Mouse (Mus musculus) G1E (cell line): Measurements from ENCODE around the gene Scg5. TPM values are rescaled to one million over a fixed set of nuclear protein-coding genes. Genes with fewer than 3 reads are reported as not detected.

ENCODE experiments used
- ATAC-seq: 2 replicates; pipeline ENCODE4 v1.8.0; 2016; ENCODE audit warnings: mild to moderate bottlenecking; ENCODE audit not compliant: insufficient number of reproducible peaks, poor library complexity, low FRiP score, severe bottlenecking; ENCODE audit errors: extremely low read depth
- DNase-seq: peaks from one replicate; pipeline ENCODE4 v3.0.0; 2012; ENCODE audit warnings: low spot score
- H3K27me3 ChIP-seq: 2 replicates; pipeline ENCODE4 v1.6.1; 2012; ENCODE audit warnings: mild to moderate bottlenecking, low read length, inconsistent platforms; ENCODE audit not compliant: insufficient read depth
- H3K36me3 ChIP-seq: replicated peaks from 2 replicates; pipeline ENCODE3; 2012; ENCODE audit warnings: mild to moderate bottlenecking, inconsistent platforms
- H3K4me1 ChIP-seq: 2 replicates; pipeline ENCODE4 v1.6.1; 2012; ENCODE audit warnings: low read depth, low read length, inconsistent platforms, mixed read lengths; ENCODE audit not compliant: insufficient read depth
- H3K4me3 ChIP-seq: 2 replicates; pipeline ENCODE4 v1.5.1; 2012; ENCODE audit warnings: low read depth, mild to moderate bottlenecking, inconsistent platforms, low read length, moderate library complexity, mixed read lengths
- H3K9me3 ChIP-seq: replicated peaks from 2 replicates; pipeline ENCODE4 v1.6.1; 2012; ENCODE audit warnings: inconsistent platforms
- CTCF ChIP-seq: IDR thresholded peaks from 2 replicates; pipeline ENCODE4 v1.5.1; 2012; ENCODE audit warnings: low read depth, low read length, inconsistent platforms, mixed read lengths
- GATA1 ChIP-seq: IDR thresholded peaks from 2 replicates; pipeline ENCODE4 v1.6.1; 2012; ENCODE audit warnings: borderline replicate concordance, low read length, inconsistent platforms, mixed read lengths
- GATA2 ChIP-seq: IDR thresholded peaks from 2 replicates; pipeline ENCODE4 v1.6.1; 2012; ENCODE audit warnings: low read depth, low read length, inconsistent platforms, borderline replicate concordance
- POLR2AphosphoS5 ChIP-seq: IDR thresholded peaks from 2 replicates; pipeline ENCODE4 v1.6.1; 2012; ENCODE audit warnings: low read depth, low read length, inconsistent platforms; ENCODE audit not compliant: insufficient replicate concordance
- TAL1 ChIP-seq: conservative IDR thresholded peaks from 2 replicates; pipeline ENCODE4 v1.6.1; 2012; ENCODE audit warnings: low read depth, low read length, inconsistent platforms, mixed read lengths
- polyA plus RNA-seq: library from polyadenylated mRNA; stranded (reverse); fragments of >175 nt; gene quantifications from 2 replicates; pipeline ENCODE4 v1.2.3, GENCODE M21; 2012
- total RNA-seq, 2 experiments: library from RNA; stranded (forward) in 1 of 2; stranded (reverse) in 1 of 2; fragments of 200-1000 nt in 1 of 2; fragments of >200 nt in 1 of 2; fragmentation: Nextera tagmentation in 1 of 2; gene quantifications; 2 replicates each; pipeline ENCODE4 v1.2.3; 2014 to 2017

Gene Scg5
- total and polyA plus RNA-seq, 3 experiments: 0.27 TPM; not detected in 2

DNA sequence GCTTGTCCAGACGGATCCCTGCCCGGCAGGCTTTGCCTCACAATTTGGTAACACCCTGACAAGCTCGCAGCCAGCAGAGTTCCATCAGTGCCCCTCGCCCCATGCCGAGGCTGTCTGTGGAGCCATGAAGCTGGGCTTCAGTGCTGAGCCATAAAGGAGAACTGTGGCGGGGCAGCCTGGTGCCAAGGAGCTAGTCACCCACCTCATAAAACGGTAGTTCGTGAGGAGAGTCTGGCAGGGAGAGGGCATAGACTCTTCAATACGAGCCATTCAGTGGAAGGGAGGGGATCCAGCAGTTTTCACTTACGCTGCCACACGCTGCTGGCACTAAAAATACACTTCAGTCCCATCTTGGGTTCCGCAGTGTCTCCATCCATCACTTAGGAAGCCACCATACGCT is 30.3 kb downstream of the Scg5 start:
- Histone ChIP-seq H3K36me3 (no peaks in the 10 kb centered on the region), H3K4me3 (no peak overlapping the region), H3K9me3 (peaks cover 8% of the 10 kb centered on the region), H3K27me3 (no peaks in the 10 kb centered on the region), H3K4me1 (no peaks in the 10 kb centered on the region)
- TF ChIP-seq TAL1 (no peak), CTCF (no peak), GATA2 (no peak), GATA1 (no peak), POLR2AphosphoS5 (no peak)
- DNase-seq (no peak), ATAC-seq (no peak)

- no peak overlapping the region for H3K4me3 ChIP-seq
- H3K36me3 ChIP-seq: no peaks in the 10 kb centered on the region
- DNase-seq (no peak), ATAC-seq (no peak)
- H3K9me3 ChIP-seq: peaks cover 8% of the 10 kb centered on the region
- H3K4me1 ChIP-seq: no peaks in the 10 kb centered on the region
- TF ChIP-seq POLR2AphosphoS5: no peak
- TF ChIP-seq GATA2: no peak
- no peaks in the 10 kb centered on the region for H3K27me3 ChIP-seq
Measured at GRCm38 (mm10) chr2:113795186-113795585, 33.7 kb downstream of the Scg5 start.

GRCm38 (mm10) chr2:113793521-113793920 is 35.4 kb downstream of the Scg5 start:
- Histone ChIP-seq H3K27me3 (no peaks in the 10 kb centered on the region), H3K36me3 (no peaks in the 10 kb centered on the region), H3K4me1 (no peaks in the 10 kb centered on the region), H3K9me3 (peaks cover 2% of the 10 kb centered on the region; the same call in 1 of the 2 replicates), H3K4me3 (no peak overlapping the region)
- TF ChIP-seq TAL1: no peak
- TF ChIP-seq POLR2AphosphoS5: no peak
- no peak for TF ChIP-seq CTCF
- TF ChIP-seq GATA2: no peak
- TF ChIP-seq GATA1: no peak
- DNase-seq (no peak), ATAC-seq (no peak)

GRCm38 (mm10) chr2:113788821-113789387 is 40.0 kb downstream of the Scg5 start:
- TF ChIP-seq GATA1: no peak
- no peak for TF ChIP-seq POLR2AphosphoS5
- no peak for TF ChIP-seq GATA2
- H3K27me3 ChIP-seq: no peaks in the 10 kb centered on the region
- no peak overlapping the region for H3K4me3 ChIP-seq
- no peak for DNase-seq
- H3K36me3 ChIP-seq: no peaks in the 10 kb centered on the region
- ATAC-seq: no peak
- no peaks in the 10 kb centered on the region for H3K9me3 ChIP-seq
- H3K4me1 ChIP-seq: no peaks in the 10 kb centered on the region

DNA sequence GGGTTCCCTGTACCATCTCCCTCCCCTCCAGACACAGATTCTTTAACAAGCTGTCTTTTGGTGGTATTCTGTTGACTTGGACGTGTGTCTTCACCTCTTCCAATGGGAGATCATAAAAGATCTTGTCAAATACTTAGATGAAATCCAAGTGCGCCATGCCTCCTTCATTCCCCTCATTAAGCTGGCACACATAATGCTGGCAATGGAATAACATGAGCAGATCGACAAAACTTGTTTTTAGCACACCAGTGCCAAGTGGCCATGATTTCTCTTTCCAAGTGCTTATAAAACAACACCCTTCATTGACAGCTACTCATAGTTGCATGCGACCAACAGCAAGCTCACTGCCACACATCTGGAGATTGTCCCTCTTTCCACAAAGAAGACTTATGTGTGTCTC is 41.0 kb downstream of the Scg5 start:
- TF ChIP-seq TAL1 (no peak), GATA1 (no peak), CTCF (no peak), POLR2AphosphoS5 (no peak), GATA2 (no peak)
- H3K27me3 ChIP-seq: no peaks in the 10 kb centered on the region
- no peak for ATAC-seq
- no peaks in the 10 kb centered on the region for H3K36me3 ChIP-seq
- H3K9me3 ChIP-seq: no peaks in the 10 kb centered on the region
- no peak overlapping the region for H3K4me3 ChIP-seq
- H3K4me1 ChIP-seq: no peaks in the 10 kb centered on the region
- no peak for DNase-seq

DNA sequence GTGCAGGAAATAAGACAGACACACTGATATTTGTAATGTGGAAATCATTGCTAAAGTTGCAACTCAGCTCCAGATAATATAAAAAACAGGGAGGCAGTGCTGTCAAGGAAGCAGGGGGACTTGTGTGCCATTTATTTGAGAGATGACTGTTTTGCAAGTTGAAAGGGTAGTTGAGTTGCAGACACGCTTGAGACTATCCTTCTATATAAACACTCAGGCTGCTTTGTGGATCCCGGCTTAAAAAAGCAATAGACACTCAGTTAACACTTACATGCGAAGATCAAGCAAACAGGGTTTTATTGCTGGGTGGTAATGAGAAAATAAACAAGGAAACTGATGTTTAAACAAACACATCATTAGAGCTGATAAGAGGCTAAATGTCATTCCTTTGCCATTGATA is 44.1 kb downstream of the Scg5 start:
- TF ChIP-seq POLR2AphosphoS5 (no peak), GATA1 (no peak), GATA2 (no peak), CTCF (no peak), TAL1 (no peak)
- no peaks in the 10 kb centered on the region for H3K36me3 ChIP-seq
- no peaks in the 10 kb centered on the region for H3K27me3 ChIP-seq
- no peaks in the 10 kb centered on the region for H3K9me3 ChIP-seq
- DNase-seq: no peak
- ATAC-seq: no peak
- H3K4me3 ChIP-seq: no peak overlapping the region
- no peaks in the 10 kb centered on the region for H3K4me1 ChIP-seq
